Mouse (Mus musculus): ENCODE measurements around the gene Pgs1. TPM values are rescaled to one million over a fixed set of nuclear protein-coding genes. Genes with fewer than 3 reads are reported as not detected.

The Pgs1 gene
- polyA plus RNA-seq, 1 experiment from 2014 or later: 50.8 TPM

GRCm38 (mm10) chr11:117971646-117972242 is 14.3 kb upstream of the Pgs1 start:
- Histone ChIP-seq H3K36me3 (no peaks in the 10 kb centered on the region), H3K9me3 (no peaks in the 10 kb centered on the region), H3K4me1 (replicated peaks) (peaks cover 60% of the 10 kb centered on the region), H3K4me2 (replicated peaks) (no peak overlapping the region), H3K9ac (replicated peaks) (no peak overlapping the region), H3K27ac (no peak overlapping the region), H3K4me3 (replicated peaks) (no peak overlapping the region), H3K27me3 (peaks cover 27% of the 10 kb centered on the region)
- 91% methylated on average over 1 of the region's 2 CpGs for WGBS
- no peak for ATAC-seq

- no peak overlapping the region for H3K9ac ChIP-seq (replicated peaks)
- H3K27ac ChIP-seq: no peak overlapping the region
- H3K4me2 ChIP-seq (replicated peaks): no peak overlapping the region
- peaks cover 15% of the 10 kb centered on the region for H3K27me3 ChIP-seq
- H3K36me3 ChIP-seq: no peaks in the 10 kb centered on the region
- H3K4me3 ChIP-seq (replicated peaks): no peak overlapping the region
- H3K4me1 ChIP-seq (replicated peaks): peaks cover 49% of the 10 kb centered on the region
- no peaks in the 10 kb centered on the region for H3K9me3 ChIP-seq
- no peak for ATAC-seq
- WGBS: 49% methylated on average over 11 of the region's 11 CpGs
Measured at GRCm38 (mm10) chr11:117972656-117973558, 13.2 kb upstream of the Pgs1 start.

- Histone ChIP-seq H3K4me3 (replicated peaks) (no peak overlapping the region), H3K9me3 (no peaks in the 10 kb centered on the region), H3K27ac (no peak overlapping the region), H3K4me2 (replicated peaks) (no peak overlapping the region), H3K36me3 (no peaks in the 10 kb centered on the region), H3K4me1 (replicated peaks) (peaks cover 43% of the 10 kb centered on the region), H3K27me3 (peaks cover 14% of the 10 kb centered on the region), H3K9ac (replicated peaks) (no peak overlapping the region)
- no peak for ATAC-seq
- 44% methylated on average over 5 of the region's 5 CpGs for WGBS
Measured at GRCm38 (mm10) chr11:117973569-117973968, 12.5 kb upstream of the Pgs1 start.

GRCm38 (mm10) chr11:117974327-117975125 is 11.6 kb upstream of the Pgs1 start:
- WGBS: 15% methylated on average over 14 of the region's 14 CpGs
- Histone ChIP-seq H3K9ac (replicated peaks) (no peak overlapping the region), H3K4me3 (replicated peaks) (no peak overlapping the region), H3K4me2 (replicated peaks) (no peak overlapping the region), H3K4me1 (replicated peaks) (peaks cover 40% of the 10 kb centered on the region), H3K27me3 (peaks cover 14% of the 10 kb centered on the region), H3K9me3 (no peaks in the 10 kb centered on the region), H3K27ac (peak overlapping the region; percentile 84), H3K36me3 (no peaks in the 10 kb centered on the region)
- no peak for ATAC-seq

- H3K4me1 ChIP-seq (replicated peaks): peaks cover 32% of the 10 kb centered on the region
- H3K9ac ChIP-seq (replicated peaks): no peak overlapping the region
- peak overlapping the region; percentile 84 for H3K27ac ChIP-seq
- H3K4me2 ChIP-seq (replicated peaks): peak overlapping the region; percentile 9; the same call in 1 of the 2 replicates
- peaks cover 14% of the 10 kb centered on the region for H3K27me3 ChIP-seq
- no peaks in the 10 kb centered on the region for H3K36me3 ChIP-seq
- no peak overlapping the region for H3K4me3 ChIP-seq (replicated peaks)
- peak; percentile 66 for ATAC-seq
- WGBS: under 1% methylated on average over 18 of the region's 18 CpGs
- no peaks in the 10 kb centered on the region for H3K9me3 ChIP-seq
Measured at GRCm38 (mm10) chr11:117975211-117975967, 10.7 kb upstream of the Pgs1 start.

- peaks cover 10% of the 10 kb centered on the region; the same call in 1 of the 2 replicates for H3K27me3 ChIP-seq
- no peaks in the 10 kb centered on the region for H3K9me3 ChIP-seq
- H3K4me1 ChIP-seq (replicated peaks): peaks cover 32% of the 10 kb centered on the region
- WGBS: 2% methylated on average over 8 of the region's 8 CpGs
- no peak overlapping the region for H3K4me3 ChIP-seq (replicated peaks)
- H3K9ac ChIP-seq (replicated peaks): no peak overlapping the region
- ATAC-seq: peak; percentile 77
- peak overlapping the region; percentile 9; the same call in 1 of the 2 replicates for H3K4me2 ChIP-seq (replicated peaks)
- no peaks in the 10 kb centered on the region for H3K36me3 ChIP-seq
- peak overlapping the region; percentile 84 for H3K27ac ChIP-seq
Measured at GRCm38 (mm10) chr11:117976081-117976582, 10.0 kb upstream of the Pgs1 start.

GRCm38 (mm10) chr11:117977694-117978360 is 8.3 kb upstream of the Pgs1 start:
- ATAC-seq: no peak
- 61% methylated on average over 4 of the region's 5 CpGs for WGBS

GRCm38 (mm10) chr11:117979388-117979787 is 6.7 kb upstream of the Pgs1 start:
- Histone ChIP-seq H3K36me3 (no peaks in the 10 kb centered on the region), H3K27ac (no peak overlapping the region), H3K27me3 (no peaks in the 10 kb centered on the region), H3K9me3 (no peaks in the 10 kb centered on the region), H3K4me1 (replicated peaks) (peaks cover 24% of the 10 kb centered on the region), H3K4me2 (replicated peaks) (no peak overlapping the region), H3K4me3 (replicated peaks) (no peak overlapping the region), H3K9ac (replicated peaks) (no peak overlapping the region)
- WGBS: 76% methylated on average over 7 of the region's 7 CpGs
- ATAC-seq: no peak

More at GRCm38 (mm10) chr11:117977694-117978360, 8.3 kb upstream of the Pgs1 start:
- Histone ChIP-seq H3K27me3 (peaks cover 5% of the 10 kb centered on the region; the same call in 1 of the 2 replicates), H3K27ac (no peak overlapping the region), H3K9me3 (no peaks in the 10 kb centered on the region), H3K4me3 (replicated peaks) (no peak overlapping the region), H3K4me1 (replicated peaks) (peaks cover 32% of the 10 kb centered on the region), H3K4me2 (replicated peaks) (no peak overlapping the region), H3K9ac (replicated peaks) (no peak overlapping the region), H3K36me3 (no peaks in the 10 kb centered on the region)

- ATAC-seq: no peak
- no peaks in the 10 kb centered on the region for H3K27me3 ChIP-seq
- no peak overlapping the region for H3K4me3 ChIP-seq (replicated peaks)
- no peaks in the 10 kb centered on the region for H3K9me3 ChIP-seq
- WGBS: 84% methylated on average over 5 of the region's 5 CpGs
- peaks cover 11% of the 10 kb centered on the region for H3K4me1 ChIP-seq (replicated peaks)
- no peak overlapping the region for H3K27ac ChIP-seq
- no peak overlapping the region for H3K4me2 ChIP-seq (replicated peaks)
- no peaks in the 10 kb centered on the region for H3K36me3 ChIP-seq
- H3K9ac ChIP-seq (replicated peaks): no peak overlapping the region
Measured at GRCm38 (mm10) chr11:117982426-117982825, 3.7 kb upstream of the Pgs1 start.

GRCm38 (mm10) chr11:117983770-117984169 is 2.3 kb upstream of the Pgs1 start:
- no peaks in the 10 kb centered on the region for H3K36me3 ChIP-seq
- H3K4me3 ChIP-seq (replicated peaks): no peak overlapping the region
- H3K4me1 ChIP-seq (replicated peaks): peaks cover 24% of the 10 kb centered on the region
- ATAC-seq: no peak
- no peaks in the 10 kb centered on the region for H3K9me3 ChIP-seq
- H3K9ac ChIP-seq (replicated peaks): no peak overlapping the region
- WGBS: 71% methylated on average over 7 of the region's 7 CpGs
- H3K27ac ChIP-seq: no peak overlapping the region
- H3K4me2 ChIP-seq (replicated peaks): no peak overlapping the region
- H3K27me3 ChIP-seq: no peaks in the 10 kb centered on the region

GRCm38 (mm10) chr11:117987032-117987451 is 950 bp downstream of the Pgs1 start:
- Histone ChIP-seq H3K4me1 (replicated peaks) (peaks cover 57% of the 10 kb centered on the region), H3K27ac (peak overlapping the region; percentile 88), H3K9ac (replicated peaks) (peak overlapping the region; percentile 98), H3K27me3 (no peaks in the 10 kb centered on the region), H3K36me3 (no peaks in the 10 kb centered on the region), H3K4me2 (replicated peaks) (peak overlapping the region; percentile 95), H3K4me3 (replicated peaks) (peak overlapping the region; percentile 100), H3K9me3 (no peaks in the 10 kb centered on the region)
- peak; percentile 84 for ATAC-seq
- WGBS: under 1% methylated on average over 32 of the region's 32 CpGs

All from midbrain, embryonic 13.5 days (tissue).